Mouse (Mus musculus) WW6 (cell line): ENCODE measurements around the gene Rgs6.

Experiments
- DNase-seq: peaks from one replicate; pipeline ENCODE4 v3.0.0-alpha.2; 2013; ENCODE audit warnings: low read depth, low spot score

The Rgs6 gene

DNA sequence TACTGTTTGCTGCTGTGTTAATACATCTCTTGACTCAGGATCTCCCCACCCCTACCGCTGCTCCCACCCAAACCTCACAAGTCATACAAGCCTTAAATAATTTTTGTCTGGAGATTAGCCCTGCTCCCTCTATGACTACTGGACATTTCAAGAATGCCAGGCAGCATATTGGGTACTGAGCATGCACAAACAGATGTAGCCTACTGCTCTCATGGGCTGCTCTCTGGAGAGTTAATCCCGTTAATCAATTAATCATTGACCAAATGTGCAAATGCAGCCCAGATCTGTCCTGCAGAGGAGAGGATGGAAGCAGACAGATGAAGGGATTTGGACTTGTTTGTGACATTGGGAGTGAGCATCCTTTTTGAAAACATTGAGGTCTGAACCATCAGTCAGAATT lies at the start of gene Rgs6:
Gene Rgs6 (plus strand): TSS at position 276 of the 400 bp plus-strand sequence.
- no peak for DNase-seq

DNA sequence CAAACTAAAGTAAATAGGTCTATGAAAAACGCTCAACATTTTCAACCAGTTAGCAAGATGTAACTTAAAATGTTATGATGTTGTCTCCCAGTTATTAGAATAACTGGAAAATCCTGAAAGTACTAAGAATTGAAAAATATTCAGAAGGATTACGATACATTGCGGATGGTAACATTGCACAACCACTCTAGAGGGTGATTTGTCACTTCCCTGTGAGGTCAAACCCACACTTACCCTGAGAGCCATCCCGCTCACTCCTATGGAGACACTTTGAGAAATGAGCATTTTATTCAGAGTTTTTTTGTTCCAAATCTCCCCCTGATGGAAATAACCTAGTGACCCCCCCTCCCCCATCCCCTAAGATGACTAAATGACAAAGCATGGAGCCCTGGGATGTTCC lies 41.0 kb upstream of the Rgs6 start:
- DNase-seq = no peak

DNA sequence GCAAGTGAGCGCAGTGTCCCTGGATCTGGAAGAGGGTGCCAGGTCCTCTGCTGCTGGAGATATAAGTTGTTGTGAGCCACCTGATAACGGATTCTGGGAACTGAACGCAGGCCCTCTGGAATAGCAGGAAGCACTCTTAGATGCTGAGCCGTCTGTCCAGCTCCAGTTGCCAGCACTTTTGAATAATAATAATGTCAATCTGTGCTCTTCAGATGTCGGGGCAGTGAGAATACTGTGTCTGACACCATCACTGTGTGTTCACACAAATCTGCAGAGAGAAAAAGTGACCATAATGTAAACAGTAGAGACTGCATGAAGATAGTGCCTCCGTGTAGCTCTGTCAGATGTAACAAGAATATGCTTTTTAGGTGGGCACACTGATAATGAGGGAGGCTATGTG lies 38.9 kb upstream of the Rgs6 start:
- DNase-seq = no peak

DNA sequence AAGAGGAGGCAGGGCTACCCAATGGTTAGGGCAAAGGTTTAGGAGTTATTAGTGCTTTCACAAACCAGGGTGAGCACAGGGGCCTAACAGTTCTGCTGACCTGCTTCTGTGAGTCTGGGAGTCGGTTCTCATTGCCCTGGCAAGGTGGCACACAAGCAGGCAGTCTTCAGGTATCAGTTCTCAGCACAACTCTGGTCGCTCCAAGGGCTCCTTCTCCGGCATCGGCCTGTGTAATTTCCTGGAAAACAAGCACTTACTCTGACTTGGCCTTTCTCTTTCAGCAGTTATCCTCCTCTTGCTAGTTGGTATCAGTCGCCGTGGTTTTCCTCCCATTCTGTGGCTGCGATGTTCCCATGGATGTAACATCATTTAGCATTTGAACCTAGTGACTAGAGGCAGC lies 38.0 kb upstream of the Rgs6 start:
- no peak for DNase-seq

DNA sequence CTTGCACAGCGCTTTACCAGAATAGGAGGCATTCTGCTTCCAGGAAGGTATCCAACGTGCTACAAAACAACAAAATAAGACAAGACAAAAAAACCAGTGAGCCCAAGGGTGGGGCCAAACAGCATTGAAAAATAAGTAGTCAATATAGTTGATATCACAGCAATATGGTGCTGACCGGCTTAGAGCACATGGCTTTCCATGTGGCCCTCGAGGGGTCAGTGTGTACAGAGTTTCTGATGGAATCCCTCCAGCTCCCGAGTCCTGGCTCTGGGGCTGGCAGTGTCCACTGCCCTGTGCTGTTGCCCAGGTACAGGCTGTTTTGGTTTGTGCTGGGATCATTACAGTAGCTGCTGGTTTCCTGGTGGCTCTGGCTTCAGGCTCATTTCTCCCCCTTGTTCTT lies 35.7 kb upstream of the Rgs6 start:
- no peak for DNase-seq

DNA sequence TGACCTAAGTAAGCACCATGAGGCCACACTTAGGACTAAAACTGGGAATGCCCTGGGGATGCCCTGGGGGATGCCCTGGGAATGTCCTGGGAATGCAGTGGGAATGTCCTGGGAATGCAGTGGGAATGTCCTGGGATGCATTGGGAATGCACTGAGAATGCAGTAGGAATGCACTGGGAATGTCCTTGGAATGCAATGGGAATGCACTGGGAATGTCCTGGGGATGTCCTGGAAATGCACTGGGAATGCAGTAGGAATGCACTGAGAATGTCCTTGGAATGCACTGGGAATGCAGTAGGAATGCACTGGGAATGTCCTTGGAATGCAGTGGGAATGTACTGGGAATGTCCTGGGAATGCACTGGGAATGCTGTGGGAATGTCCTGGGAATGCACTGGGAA lies 25.2 kb upstream of the Rgs6 start:
- no peak for DNase-seq

DNA sequence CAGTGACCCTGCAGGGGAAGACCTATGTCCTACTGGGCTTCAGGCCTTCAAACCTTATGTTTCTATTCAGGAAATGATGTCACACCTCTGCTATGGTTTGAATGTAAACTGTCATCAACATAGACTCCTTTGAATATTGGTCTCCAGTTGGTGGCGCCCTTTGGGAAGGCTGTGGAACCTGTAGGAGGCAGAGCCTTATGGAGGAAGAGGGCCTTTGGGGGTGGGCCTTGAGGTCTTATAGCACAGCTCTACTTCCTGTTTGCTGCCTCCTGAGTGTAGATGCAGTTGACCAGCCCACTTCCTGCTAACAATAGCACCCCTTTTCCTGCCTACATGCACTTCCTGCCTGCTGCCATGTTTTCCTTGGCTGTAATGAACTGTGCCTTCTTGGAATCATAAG lies 19.7 kb upstream of the Rgs6 start:
- DNase-seq = no peak

DNA sequence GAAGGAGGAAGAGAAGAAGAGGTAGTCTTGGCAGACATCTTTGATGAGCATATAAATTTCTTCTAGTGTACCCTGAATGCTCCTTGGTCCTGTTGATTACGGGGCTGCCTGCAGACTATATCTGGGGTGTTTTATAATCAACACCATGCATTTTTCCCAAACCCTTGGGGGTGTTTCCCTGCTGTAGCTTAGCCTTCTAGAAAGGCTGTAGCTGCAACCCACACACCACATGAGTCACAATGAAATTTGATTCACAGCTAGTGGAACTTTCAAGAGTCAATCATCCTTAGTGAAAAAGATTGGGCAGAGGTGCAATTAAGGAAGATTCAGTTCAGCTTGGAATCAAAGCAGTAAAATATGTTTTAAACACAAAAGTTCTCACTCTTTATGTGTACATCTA lies 15.4 kb upstream of the Rgs6 start:
- no peak for DNase-seq

DNA sequence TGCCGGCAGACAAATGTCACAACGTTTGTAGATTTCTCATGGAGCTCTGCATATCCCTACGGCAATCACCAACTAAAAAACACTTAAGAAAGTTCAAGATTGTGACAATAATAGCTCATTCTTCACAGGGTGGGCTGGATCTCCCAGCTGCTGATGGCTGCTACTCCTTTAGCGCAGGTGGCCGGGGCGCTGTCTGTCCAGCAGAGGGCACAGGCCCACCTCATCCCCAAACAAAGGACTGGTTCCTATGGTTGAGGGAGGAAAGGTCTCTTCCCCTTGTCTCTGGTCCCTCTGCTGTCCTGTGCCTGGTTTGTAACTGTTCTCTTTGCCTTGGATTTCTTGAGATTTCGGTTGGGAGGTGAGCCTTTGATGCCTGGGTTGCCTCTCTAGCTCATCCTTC lies 1.5 kb upstream of the Rgs6 start:
- DNase-seq = no peak

DNA sequence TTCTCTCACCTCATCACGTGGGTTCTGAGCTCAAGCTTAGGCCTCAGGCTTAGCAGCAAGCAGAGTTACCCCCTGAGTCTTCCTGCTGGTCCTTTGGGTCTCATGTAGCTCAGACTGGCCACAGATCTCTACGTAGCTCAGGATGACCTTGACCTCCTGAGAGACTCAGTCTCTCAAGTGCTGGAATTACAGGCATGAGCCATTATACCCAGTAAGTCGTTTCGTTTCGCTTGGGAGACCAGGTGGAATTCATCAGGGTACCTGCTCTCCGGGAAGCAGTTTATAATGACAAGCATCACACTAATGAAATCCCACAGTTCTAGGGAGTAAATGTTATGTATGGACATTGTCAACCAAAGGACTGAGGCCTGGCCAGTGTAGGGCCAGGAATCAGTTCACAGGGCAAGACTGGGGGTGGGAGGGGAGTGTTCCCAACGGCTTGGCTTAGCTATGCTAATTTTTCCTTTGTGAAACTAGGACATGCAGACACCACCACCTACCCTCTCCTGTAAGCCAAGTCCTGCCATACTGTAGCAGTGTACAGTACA lies 670 bp upstream of the Rgs6 start:
- no peak for DNase-seq

DNA sequence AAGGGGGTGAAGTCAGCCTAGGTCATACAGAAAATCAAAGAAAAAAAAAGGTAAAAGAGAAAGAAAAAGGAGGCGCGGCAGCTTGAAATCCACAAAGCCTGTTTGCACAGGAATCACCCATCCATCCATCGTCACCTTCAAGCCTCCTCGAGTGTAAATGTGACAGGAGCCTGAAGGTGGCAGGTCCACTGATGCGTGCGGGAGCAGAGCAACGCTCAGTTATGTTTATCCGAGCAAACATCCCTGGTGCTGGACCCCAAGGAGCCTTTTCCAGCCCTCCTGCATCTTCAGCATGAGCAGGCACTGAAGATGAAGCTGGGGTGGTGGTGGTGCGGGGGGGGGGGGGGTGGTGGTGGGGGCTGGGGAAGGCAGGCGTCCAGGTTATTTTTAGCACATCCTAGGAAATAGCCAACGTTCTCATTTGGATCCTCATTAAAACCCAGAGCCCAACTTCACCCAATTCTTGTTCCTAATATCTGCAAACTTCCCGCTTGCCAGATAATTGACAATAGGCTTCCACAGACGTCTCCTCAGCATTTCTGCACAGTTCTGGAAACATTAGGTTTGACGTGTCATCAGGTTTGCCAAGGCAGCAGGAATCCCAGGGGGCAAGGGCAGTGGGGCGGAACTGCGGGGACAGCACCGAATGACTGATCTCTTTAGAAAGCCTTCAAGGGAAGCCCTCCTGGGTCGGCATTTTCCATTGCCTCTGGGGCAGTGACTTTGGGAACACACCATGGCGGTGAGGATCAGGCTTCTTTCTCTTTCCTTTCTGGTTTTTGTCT lies 946 bp downstream of the Rgs6 start:
- no peak for DNase-seq

DNA sequence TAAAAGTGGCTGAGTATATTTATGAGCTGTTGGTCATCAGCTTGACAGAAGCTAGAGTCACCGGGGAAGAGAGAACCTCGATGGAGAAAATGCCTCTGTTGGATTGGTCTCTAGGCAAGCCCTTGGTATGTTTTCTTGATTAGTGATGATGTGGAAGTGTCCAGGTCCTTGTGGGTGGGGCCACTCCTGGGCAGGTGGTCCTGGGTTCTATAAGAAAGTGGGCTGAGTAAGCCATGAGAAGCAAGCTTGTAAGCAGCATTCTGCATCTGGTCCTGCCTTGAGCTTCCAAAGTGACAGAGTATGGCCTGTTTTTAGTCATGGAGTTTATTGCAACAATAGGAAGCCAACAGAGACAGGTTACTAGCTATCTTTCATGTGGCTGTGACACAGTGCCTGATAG lies 10.9 kb downstream of the Rgs6 start:
- no peak for DNase-seq

DNA sequence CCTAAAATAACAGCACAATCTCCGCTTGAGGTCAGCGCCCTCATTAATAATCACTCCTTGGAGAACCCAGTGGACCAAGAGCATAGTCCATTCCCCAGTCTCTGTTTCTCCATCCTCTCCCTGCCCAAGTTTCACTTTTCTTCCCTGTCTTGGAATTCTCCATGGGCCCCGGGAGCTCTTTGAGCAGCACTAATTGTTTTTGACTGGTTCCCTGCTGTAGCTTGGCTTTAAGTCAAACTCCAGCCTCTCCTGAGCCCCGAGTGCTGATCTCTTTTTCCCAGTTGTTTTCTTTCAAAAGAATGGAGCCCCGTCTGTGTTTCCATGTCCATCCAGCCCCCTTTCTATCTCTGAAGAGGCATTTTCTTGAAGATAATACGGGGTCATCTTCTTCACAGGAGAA lies 12.3 kb downstream of the Rgs6 start:
- no peak for DNase-seq

DNA sequence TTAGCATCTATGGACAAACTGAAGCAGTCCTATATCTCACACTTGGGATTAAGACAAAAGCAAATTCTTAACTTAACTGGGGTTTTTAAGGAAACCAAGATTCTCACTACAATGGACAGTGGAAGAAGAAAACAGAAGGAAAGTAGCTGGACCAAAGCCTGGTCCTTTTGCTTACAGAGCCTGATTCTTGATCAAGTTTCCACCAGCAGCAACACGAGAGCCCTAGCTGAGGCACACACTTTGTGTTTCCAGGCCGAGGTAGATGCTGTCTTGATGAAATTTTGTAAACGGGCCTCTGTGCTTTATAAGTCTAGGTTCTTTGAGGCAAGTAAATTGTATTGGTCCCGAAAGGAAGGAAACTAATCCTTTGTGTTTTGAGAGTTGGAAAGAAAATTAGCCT lies 14.7 kb downstream of the Rgs6 start:
- DNase-seq = no peak

DNA sequence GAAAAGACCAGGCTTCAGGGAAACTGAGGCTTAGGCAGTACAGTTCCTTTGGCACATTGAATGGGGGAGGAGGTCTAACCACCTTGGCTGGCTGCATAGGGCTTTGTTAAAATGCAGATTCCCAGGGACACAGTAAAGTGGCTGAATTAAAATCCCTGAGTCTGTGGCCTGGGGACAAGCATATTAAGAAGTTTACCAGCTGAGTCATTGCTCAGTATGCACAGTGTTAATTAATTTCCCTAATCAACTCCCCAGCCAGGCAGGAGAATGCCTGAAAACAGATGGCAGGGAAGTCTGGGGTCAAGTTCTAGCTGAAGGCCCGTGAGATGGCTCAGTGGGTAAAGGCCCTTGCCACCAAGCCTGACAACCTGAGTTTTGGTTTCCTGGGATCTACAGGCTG lies 15.2 kb downstream of the Rgs6 start:
- DNase-seq = no peak

DNA sequence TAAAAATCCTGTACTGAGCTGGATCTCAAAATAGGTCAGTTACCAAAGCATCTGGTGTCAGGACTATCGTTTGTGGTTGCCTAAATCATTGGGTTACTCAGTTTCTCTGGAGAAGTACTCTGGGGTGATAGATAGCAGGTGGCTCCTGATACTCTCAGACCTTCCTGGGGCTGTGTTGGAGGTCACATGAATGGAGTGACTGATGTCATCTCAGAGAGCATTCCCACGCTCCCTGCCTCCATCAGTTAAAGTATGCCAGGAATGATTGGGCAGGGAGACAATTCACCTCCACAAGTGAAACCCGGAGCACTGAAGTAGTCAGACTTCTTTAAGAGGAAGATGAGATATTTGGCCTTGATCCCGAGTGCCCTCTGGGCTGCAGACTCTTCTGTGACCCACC lies 15.9 kb downstream of the Rgs6 start:
- no peak for DNase-seq

DNA sequence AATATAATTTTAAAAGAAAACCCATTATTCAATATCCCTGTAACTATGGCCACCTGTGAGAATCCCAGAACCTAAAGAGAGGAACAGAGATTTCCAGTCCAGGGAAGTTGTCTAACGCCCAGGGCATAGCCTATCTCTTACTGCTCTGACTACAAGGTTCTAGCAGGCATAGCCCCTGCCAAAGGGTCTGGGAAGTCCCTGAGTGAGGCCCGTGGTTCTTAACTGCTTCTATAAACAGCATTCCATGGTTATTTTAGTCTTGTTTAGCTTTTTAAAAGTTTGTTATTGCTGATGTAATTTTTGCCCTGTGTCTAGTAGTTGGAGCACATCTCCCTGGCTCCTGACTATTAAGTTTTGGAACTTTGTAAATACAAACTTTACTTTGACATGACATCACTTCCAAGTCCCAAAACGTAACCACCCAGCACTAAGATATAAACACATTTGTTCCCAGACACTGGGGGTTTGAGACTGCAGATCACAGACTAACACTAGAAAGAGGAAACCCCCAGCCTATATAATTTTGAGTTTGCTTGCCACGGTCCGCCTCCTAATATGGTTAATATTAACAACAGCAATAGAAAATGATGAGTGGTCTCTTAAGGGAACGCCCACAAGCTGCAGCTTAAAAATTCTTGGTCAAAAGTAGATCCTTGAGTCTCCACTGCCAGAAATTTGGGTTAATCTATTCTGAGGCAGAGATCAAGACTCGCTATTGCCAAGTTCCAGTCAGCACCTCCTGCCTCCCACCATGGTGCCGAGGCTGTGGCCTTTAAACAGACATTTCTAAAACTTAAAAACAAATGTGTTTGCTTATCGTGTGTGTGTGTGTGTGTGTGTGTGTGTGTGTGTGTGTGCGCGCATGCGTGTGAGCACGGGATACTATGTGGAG lies 24.9 kb downstream of the Rgs6 start:
- DNase-seq = no peak

DNA sequence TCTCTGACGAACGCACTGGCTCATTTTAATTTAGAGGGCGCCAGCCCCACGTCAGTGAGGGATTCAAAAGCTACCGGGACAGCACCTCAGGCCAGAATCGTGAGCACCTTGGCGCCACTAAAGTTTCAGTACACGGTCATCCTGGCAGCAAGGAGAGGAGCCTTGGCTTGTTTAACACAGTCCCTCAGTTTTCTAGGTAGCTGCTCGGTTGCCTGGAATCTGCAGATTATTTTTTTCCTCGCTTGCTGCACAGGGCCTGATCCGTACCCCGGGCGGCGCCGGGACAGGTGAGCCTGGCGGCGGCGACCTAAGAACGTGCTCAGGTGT lies 28.4 kb downstream of the Rgs6 start:
- no peak for DNase-seq

DNA sequence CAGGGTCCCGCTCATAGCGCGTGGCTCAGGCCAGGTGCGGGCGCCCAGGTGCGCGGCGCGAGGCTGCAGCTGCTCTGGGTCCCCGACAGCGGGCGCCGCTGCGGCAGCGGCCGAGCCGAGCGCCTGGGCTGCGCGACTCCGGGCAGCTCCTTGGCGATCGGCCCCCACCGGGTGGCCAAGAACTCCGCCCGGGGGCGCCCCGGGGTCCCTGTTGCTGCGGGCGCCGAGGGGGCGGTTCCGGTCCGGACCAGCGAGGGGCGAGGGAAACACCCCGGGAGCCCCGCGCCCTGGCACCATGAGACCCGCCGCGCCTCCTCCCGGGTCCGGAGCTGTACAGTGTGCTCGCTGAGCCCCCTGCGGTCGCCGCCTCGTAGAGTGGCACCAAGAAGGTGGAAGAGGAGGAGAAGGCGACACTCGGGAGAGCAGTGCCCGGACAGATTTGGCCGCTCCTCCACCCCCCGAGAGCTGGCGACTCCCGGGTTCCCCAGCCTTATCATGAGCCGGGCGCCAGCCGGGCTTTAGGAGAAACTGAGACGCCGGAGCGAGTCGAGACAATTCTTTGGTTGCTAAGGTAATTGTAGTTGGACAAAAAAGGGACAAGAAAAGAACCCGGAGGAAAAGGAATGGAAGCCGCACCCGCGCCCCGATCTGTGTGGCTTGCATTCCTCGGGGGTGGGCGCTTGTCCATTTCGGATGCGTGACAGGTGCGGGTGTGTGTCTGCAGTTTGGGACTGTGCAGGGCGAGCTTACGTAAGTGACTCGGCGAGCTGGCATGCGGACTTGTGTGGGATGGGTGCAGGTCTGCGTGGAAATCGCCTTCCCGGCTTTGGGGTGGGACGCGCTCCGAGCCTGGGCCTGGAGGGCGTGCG lies 29.0 kb downstream of the Rgs6 start:
- peak; percentile 38 for DNase-seq

DNA sequence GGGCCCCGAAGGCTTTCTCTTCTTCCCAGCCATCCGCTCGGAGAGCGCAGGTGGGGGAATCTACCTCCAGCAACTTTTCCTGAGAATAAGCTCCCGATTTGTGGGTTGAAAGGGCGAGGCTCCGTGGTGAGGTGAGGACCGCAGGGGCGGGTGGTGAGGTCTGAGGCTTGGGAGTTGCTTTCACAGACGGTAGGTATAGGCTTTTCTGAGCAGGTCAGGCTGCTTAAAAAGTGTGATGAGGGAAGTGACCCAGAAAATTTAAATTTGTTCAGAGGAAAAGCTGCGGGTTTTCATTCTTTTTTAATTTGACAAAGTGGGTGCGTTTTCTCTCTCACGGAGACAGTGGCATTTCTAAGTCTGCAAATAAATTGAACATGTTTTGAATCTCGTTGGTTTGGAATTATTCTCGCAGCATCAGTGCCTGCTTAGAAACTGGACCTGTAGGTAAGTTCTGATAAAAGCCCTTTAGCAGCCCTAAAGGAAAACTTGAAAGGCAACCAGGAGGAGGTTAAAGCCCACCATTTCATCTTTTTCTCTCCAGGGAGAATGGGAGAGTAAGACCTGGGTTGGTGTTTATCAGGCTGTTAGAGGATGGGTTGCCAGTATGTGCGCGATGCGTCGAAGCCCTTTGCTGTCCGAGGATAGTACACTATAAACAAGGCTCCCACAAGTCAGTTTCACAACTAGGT lies 29.7 kb downstream of the Rgs6 start:
- DNase-seq = no peak

DNA sequence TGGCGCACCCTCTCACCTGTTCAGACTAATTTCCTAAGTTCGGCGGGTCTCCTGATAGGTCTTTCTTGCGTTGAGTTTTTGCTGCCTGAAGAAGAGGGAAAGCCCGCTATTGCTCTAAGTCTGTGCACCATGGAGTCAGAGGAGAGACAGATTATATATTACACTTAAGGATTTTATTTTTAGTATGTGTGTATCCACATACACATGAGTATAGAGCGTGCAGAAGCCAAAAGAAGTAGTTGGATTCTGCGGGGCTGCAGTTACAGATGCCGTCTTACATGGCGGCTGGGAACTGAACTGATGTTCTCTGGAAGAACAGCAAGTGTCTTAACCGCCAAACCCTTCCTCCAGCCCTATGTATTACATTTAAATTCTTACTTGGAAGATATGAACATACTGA lies 52.3 kb downstream of the Rgs6 start:
- peak; percentile 9 for DNase-seq
